ENCODE assay signal across 8 mouse cellular contexts in genomic region chr17:49968467-49969207, GRCm38 (mm10).
DNase-seq lines count a peak whose midpoint lies in the region; ATAC-seq and TF ChIP-seq lines count a peak whose summit lies in the region.

No protein-coding gene starts in this region.

- H3K27me3 ChIP-seq in kidney, adult 2 months (replicated peaks; ENCODE audit: control insufficient read depth, insufficient read depth, low read length), result no peaks in the 10 kb centered on the region
- H3K27me3 ChIP-seq in forebrain, embryonic 12.5 days, result peaks cover 4% of the 10 kb centered on the region; the same call in 1 of the 2 replicates
- H3K27me3 ChIP-seq in hindbrain, embryonic 13.5 days, result 0 out of 2 replicates have a peak, but pooled peaks cover 3% of the 10 kb centered on the region
- H3K27me3 ChIP-seq in midbrain, embryonic 12.5 days, result peaks cover 2% of the 10 kb centered on the region; the same call in 1 of the 2 replicates

- 54% methylated on average over 9 of the region's 9 CpGs for WGBS in kidney, adult 2 months
- WGBS in forebrain, embryonic 12.5 days, result 72% methylated on average over 9 of the region's 9 CpGs
- WGBS in hindbrain, embryonic 13.5 days, result 72% methylated on average over 9 of the region's 9 CpGs
- WGBS in midbrain, embryonic 12.5 days, result 66% methylated on average over 9 of the region's 9 CpGs

- H3K4me1 ChIP-seq in kidney, adult 2 months (ENCODE audit: control insufficient read depth, insufficient read depth, low read length), result no peaks in the 10 kb centered on the region
- H3K4me1 ChIP-seq in forebrain, embryonic 12.5 days, result no peaks in the 10 kb centered on the region; the same call in 1 of the 2 replicates
- H3K4me1 ChIP-seq in hindbrain, embryonic 13.5 days (replicated peaks), result peaks cover 6% of the 10 kb centered on the region; the same call in 1 of the 2 replicates
- H3K4me1 ChIP-seq in midbrain, embryonic 12.5 days, result no peaks in the 10 kb centered on the region

- intact Hi-C loops in left cerebral cortex, postnatal 14 days (cut with DNase I), result loop anchor here (5.0 kb wide), 1 partner anchor 224 kb away; the partner anchor contains the start of gene Rftn1

- H3K9me3 ChIP-seq in forebrain, embryonic 12.5 days, result 0 out of 2 replicates have a peak, but pooled peaks cover 7% of the 10 kb centered on the region
- H3K9me3 ChIP-seq in hindbrain, embryonic 13.5 days, result peaks cover 8% of the 10 kb centered on the region
- H3K9me3 ChIP-seq in midbrain, embryonic 12.5 days, result no peaks in the 10 kb centered on the region

- no peak for TF ChIP-seq POLR2A in kidney, adult 2 months (IDR thresholded peaks at IDR 0.05; ENCODE audit: low read depth, low read length)

- no peak overlapping the region for H3K4me2 ChIP-seq in forebrain, embryonic 12.5 days
- H3K4me2 ChIP-seq in hindbrain, embryonic 13.5 days, result no peak overlapping the region
- no peak overlapping the region for H3K4me2 ChIP-seq in midbrain, embryonic 12.5 days (replicated peaks)

- ATAC-seq in forebrain, embryonic 12.5 days (ENCODE audit: low FRiP score), result peak; percentile 49
- peak; percentile 73 for ATAC-seq in hindbrain, embryonic 13.5 days (ENCODE audit: low FRiP score)
- ATAC-seq in midbrain, embryonic 12.5 days (ENCODE audit: low FRiP score, low read depth), result peak; percentile 75; the same call in 1 of the 2 replicates

- H3K9ac ChIP-seq in forebrain, embryonic 12.5 days, result no peak overlapping the region
- H3K9ac ChIP-seq in hindbrain, embryonic 13.5 days, result no peak overlapping the region
- H3K9ac ChIP-seq in midbrain, embryonic 12.5 days (replicated peaks), result no peak overlapping the region

- peak; percentile 56 for DNase-seq in kidney, adult 2 months
- DNase-seq in kidney, adult 11 months, result no peak
- DNase-seq in c-Kit-positive CD71-positive TER-119-positive erythroid progenitor cells, embryonic 14.5 days (ENCODE audit: low spot score), result peak; percentile 62
- peak; percentile 73 to 79 for DNase-seq in left cerebral cortex, postnatal 14 days (ENCODE audit: low spot score in 2 of 2)
- peak; percentile 27 to 64 for DNase-seq in spleen, adult 18-20 months

- H3K27ac ChIP-seq in kidney, adult 2 months (ENCODE audit: insufficient read depth, low read depth, low read length), result no peak overlapping the region
- no peak overlapping the region for H3K27ac ChIP-seq in forebrain, embryonic 12.5 days
- no peak overlapping the region for H3K27ac ChIP-seq in hindbrain, embryonic 13.5 days
- no peak overlapping the region for H3K27ac ChIP-seq in midbrain, embryonic 12.5 days (replicated peaks)

- no peaks in the 10 kb centered on the region for H3K36me3 ChIP-seq in kidney, adult 2 months (ENCODE audit: control insufficient read depth, insufficient read depth, low read length)
- H3K36me3 ChIP-seq in forebrain, embryonic 12.5 days (replicated peaks), result no peaks in the 10 kb centered on the region
- H3K36me3 ChIP-seq in hindbrain, embryonic 13.5 days, result no peaks in the 10 kb centered on the region
- H3K36me3 ChIP-seq in midbrain, embryonic 12.5 days, result no peaks in the 10 kb centered on the region

- TF ChIP-seq CTCF in kidney, adult 2 months (conservative IDR thresholded peaks at IDR 0.05; ENCODE audit: insufficient read depth, insufficient read length, low read depth, low read length), result peak; percentile 16; the same call in 1 of the 2 replicates

- H3K4me3 ChIP-seq in kidney, adult 2 months (ENCODE audit: insufficient read depth, low read depth, low read length), result no peak overlapping the region
- no peak overlapping the region for H3K4me3 ChIP-seq in forebrain, embryonic 12.5 days (replicated peaks)
- H3K4me3 ChIP-seq in hindbrain, embryonic 13.5 days, result no peak overlapping the region
- H3K4me3 ChIP-seq in midbrain, embryonic 12.5 days, result no peak overlapping the region
